ENCODE assay signal across 14 mouse cellular contexts in the genomic region with DNA sequence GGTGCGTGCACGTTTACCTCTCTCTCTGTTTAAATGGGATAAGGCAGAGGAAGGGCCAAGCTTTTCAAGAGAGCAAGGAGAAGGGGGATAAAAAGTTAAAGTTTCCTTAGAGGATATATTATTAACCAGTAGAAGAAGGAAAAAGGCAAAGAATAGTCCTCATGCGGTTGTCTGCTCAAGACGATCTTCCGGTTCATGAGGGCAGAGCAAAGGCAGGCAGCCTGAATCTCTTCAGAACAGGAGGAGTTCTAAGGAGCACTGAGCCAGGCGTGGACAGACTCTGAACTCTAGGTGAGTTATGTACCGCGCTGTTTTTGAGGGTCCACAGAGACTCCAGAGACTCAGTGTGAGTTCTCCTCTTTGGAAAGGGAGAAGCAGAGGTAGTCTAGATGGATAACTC. TPM values are rescaled to one million over a fixed set of nuclear protein-coding genes. Genes with fewer than 3 reads are reported as not detected.
"Had no signal": no experiment of that assay in that cellular context is flagged by ENCODE, and none has a peak within 500 bp of the region (broad histone marks: within the 10 kb centered on the region; RNA-seq: fewer than 3 reads in every experiment).

No protein-coding gene starts in this region.

- DNase-seq: lung, adult 2 months; lung, postnatal 36 days; retina, postnatal 1 day; thymus, adult 18-20 months; thymus, postnatal 14 days had no signal

- H3K4me3 ChIP-seq: layer of hippocampus, adult 2 months; left cerebral cortex, adult 2 months; limb, embryonic 10.5 days; liver, embryonic 15.5 days; neural tube, embryonic 13.5 days had no signal

- ATAC-seq: hindbrain, embryonic 16.5 days; lung, postnatal 0 days; midbrain, embryonic 16.5 days had no signal

- H3K36me3 ChIP-seq: limb, embryonic 10.5 days; liver, embryonic 15.5 days; neural tube, embryonic 13.5 days had no signal

- H3K27ac ChIP-seq: layer of hippocampus, adult 2 months; left cerebral cortex, adult 2 months; limb, embryonic 10.5 days; liver, embryonic 15.5 days; neural tube, embryonic 13.5 days had no signal

- H3K9me3 ChIP-seq: limb, embryonic 10.5 days; liver, embryonic 15.5 days had no signal

- H3K9ac ChIP-seq: liver, embryonic 15.5 days; neural tube, embryonic 13.5 days had no signal

- H3K27me3 ChIP-seq: liver, embryonic 15.5 days; neural tube, embryonic 13.5 days had no signal

- H3K4me2 ChIP-seq: liver, embryonic 11.5 days; liver, embryonic 15.5 days; neural tube, embryonic 13.5 days had no signal

- H3K4me1 ChIP-seq: limb, embryonic 10.5 days; liver, embryonic 15.5 days; neural tube, embryonic 13.5 days had no signal

RNA-seq across cellular contexts. Expression of gene B3galt5, which starts 22.8 kb away (rescaled TPM):
- polyA plus RNA-seq: lung, adult 2 months had no signal
